Mouse (Mus musculus) regulatory T cell (primary cell): ENCODE measurements around the gene Gm21883.
"Not testable (repeated sequence)": the region's sequence is repeated elsewhere in the genome, so short reads cannot be mapped to it uniquely, and the experiment has no call there.

Experiments
- in situ Hi-C: fragments of 300-600 bp; cut with MboI, MseI; formaldehyde crosslinking; loops from one replicate; pipeline ENCODE4 v1.15.1; 2025; ENCODE audit warnings: high pct_unique_total_duplicates

The Gm21883 gene

DNA sequence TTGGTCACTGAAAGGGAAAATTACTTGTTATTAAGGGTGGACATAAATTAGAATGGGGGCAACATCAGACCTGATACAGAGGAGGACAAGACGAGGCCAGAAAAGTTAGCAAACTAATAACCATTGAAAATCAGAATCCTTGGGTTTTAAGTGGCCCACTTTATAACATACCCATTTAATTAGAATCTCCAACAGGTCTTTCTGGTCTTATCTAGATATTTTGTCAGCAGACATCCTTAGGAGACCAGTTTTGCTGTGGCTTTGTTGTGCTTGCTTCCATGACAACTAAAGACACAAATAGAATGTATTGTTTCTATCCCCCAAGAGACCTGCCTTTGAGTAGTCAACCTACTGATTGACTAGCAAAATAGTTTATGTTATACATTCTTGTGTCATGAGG, at the start of gene Gm21883:
TSS of gene Gm21883 (minus strand) at position 101 of the 400 bp plus-strand sequence.
- in situ Hi-C loops = not testable (repeated sequence)

DNA sequence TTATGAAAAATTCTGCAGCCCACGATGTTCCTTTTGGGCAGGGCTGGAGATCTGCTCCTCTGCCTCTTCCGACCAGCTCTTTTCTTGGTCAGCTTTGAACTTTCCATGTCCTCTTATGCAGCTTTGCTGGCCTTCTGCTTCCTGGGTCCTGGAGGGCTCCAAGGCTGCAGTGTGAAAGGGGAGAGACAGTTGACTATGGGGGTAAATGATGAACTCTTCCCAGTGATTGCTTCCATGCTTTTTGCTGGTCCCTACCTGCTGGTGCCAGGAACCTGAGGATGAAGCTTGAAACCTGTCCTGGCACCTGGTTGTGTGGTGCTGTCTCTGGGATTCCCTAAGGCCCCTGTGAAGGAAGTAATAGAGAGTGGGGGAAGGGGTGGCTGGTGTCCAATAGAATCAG, 44.7 kb upstream of the Gm21883 start, which contains the start of gene Spin2e:
TSS of gene Spin2e (minus strand) at position 101 of the 400 bp plus-strand sequence.
- in situ Hi-C loops = loop anchor here (25.0 kb wide), 2 partner anchors 818 to 1443 kb away; no protein-coding TSS in a partner anchor
